Mouse (Mus musculus): Measurements from ENCODE around the gene Clic1. TPM values are rescaled to one million over a fixed set of nuclear protein-coding genes. Genes with fewer than 3 reads are reported as not detected.

The Clic1 gene
- polyA plus RNA-seq, 1 experiment, result 509 TPM

- no peaks in the 10 kb centered on the region for H3K27me3 ChIP-seq (ENCODE audit: control insufficient read depth, insufficient read depth, insufficient read length)
- peaks cover 36% of the 10 kb centered on the region for H3K79me2 ChIP-seq (ENCODE audit: control insufficient read depth, insufficient read depth)
- TF ChIP-seq CTCF (IDR thresholded peaks at IDR 0.05; ENCODE audit: control insufficient read depth, insufficient read depth, insufficient read length) (no peak), MYOD1 (IDR thresholded peaks at IDR 0.05; ENCODE audit: control insufficient read depth, insufficient read length, low read depth) (no peak), MYOG (IDR thresholded peaks at IDR 0.05; ENCODE audit: control insufficient read depth, extremely low read depth, insufficient read length) (no peak), MAX (IDR thresholded peaks at IDR 0.05) (no peak), FOSL1 (IDR thresholded peaks at IDR 0.05; ENCODE audit: insufficient read depth, low read length, poor library complexity, severe bottlenecking) (no peak), CEBPB (IDR thresholded peaks at IDR 0.05; ENCODE audit: low read depth) (no peak), USF1 (IDR thresholded peaks at IDR 0.05; ENCODE audit: low read depth) (no peak)
- no peak overlapping the region for H3ac ChIP-seq (ENCODE audit: control insufficient read depth, insufficient read length, low read depth)
- peaks cover 92% of the 10 kb centered on the region for H3K36me3 ChIP-seq (ENCODE audit: control insufficient read depth, insufficient read depth)
- peaks cover 16% of the 10 kb centered on the region for H3K79me3 ChIP-seq (ENCODE audit: low read depth)
- H3K4me3 ChIP-seq (ENCODE audit: insufficient read depth, poor library complexity, severe bottlenecking), result no peak overlapping the region
Measured at GRCm38 (mm10) chr17:35011440-35011839, 38.3 kb upstream of the Clic1 start.

- Histone ChIP-seq H3K36me3 (ENCODE audit: control insufficient read depth, insufficient read depth) (peaks cover 83% of the 10 kb centered on the region), H3ac (ENCODE audit: control insufficient read depth, insufficient read length, low read depth) (no peak overlapping the region), H3K79me2 (ENCODE audit: control insufficient read depth, insufficient read depth) (peaks cover 26% of the 10 kb centered on the region), H3K27me3 (ENCODE audit: control insufficient read depth, insufficient read depth, insufficient read length) (no peaks in the 10 kb centered on the region), H3K79me3 (ENCODE audit: low read depth) (peaks cover 9% of the 10 kb centered on the region), H3K4me3 (ENCODE audit: insufficient read depth, poor library complexity, severe bottlenecking) (no peak overlapping the region)
- TF ChIP-seq CTCF (IDR thresholded peaks at IDR 0.05; ENCODE audit: control insufficient read depth, insufficient read depth, insufficient read length) (no peak), MAX (IDR thresholded peaks at IDR 0.05) (no peak), MYOG (IDR thresholded peaks at IDR 0.05; ENCODE audit: control insufficient read depth, extremely low read depth, insufficient read length) (no peak), MYOD1 (IDR thresholded peaks at IDR 0.05; ENCODE audit: control insufficient read depth, insufficient read length, low read depth) (no peak), FOSL1 (IDR thresholded peaks at IDR 0.05; ENCODE audit: insufficient read depth, low read length, poor library complexity, severe bottlenecking) (no peak), CEBPB (IDR thresholded peaks at IDR 0.05; ENCODE audit: low read depth) (no peak), USF1 (IDR thresholded peaks at IDR 0.05; ENCODE audit: low read depth) (no peak)
Measured at GRCm38 (mm10) chr17:35012430-35012829, 37.3 kb upstream of the Clic1 start.

- Histone ChIP-seq H3K36me3 (ENCODE audit: control insufficient read depth, insufficient read depth) (peaks cover 75% of the 10 kb centered on the region), H3K79me3 (ENCODE audit: low read depth) (peaks cover 2% of the 10 kb centered on the region), H3K79me2 (ENCODE audit: control insufficient read depth, insufficient read depth) (peaks cover 18% of the 10 kb centered on the region), H3K4me3 (ENCODE audit: insufficient read depth, poor library complexity, severe bottlenecking) (no peak overlapping the region), H3ac (ENCODE audit: control insufficient read depth, insufficient read length, low read depth) (no peak overlapping the region), H3K27me3 (ENCODE audit: control insufficient read depth, insufficient read depth, insufficient read length) (no peaks in the 10 kb centered on the region)
- TF ChIP-seq USF1 (IDR thresholded peaks at IDR 0.05; ENCODE audit: low read depth), result no peak
- no peak for TF ChIP-seq MAX (IDR thresholded peaks at IDR 0.05)
- no peak for TF ChIP-seq MYOG (IDR thresholded peaks at IDR 0.05; ENCODE audit: control insufficient read depth, extremely low read depth, insufficient read length)
- no peak for TF ChIP-seq FOSL1 (IDR thresholded peaks at IDR 0.05; ENCODE audit: insufficient read depth, low read length, poor library complexity, severe bottlenecking)
- TF ChIP-seq MYOD1 (IDR thresholded peaks at IDR 0.05; ENCODE audit: control insufficient read depth, insufficient read length, low read depth), result no peak
- no peak for TF ChIP-seq CEBPB (IDR thresholded peaks at IDR 0.05; ENCODE audit: low read depth)
- TF ChIP-seq CTCF (IDR thresholded peaks at IDR 0.05; ENCODE audit: control insufficient read depth, insufficient read depth, insufficient read length), result no peak
Measured at GRCm38 (mm10) chr17:35013221-35013620, 36.5 kb upstream of the Clic1 start.

GRCm38 (mm10) chr17:35015296-35015695 is 34.5 kb upstream of the Clic1 start:
- no peak overlapping the region for H3K4me3 ChIP-seq (ENCODE audit: insufficient read depth, poor library complexity, severe bottlenecking)
- H3K36me3 ChIP-seq (ENCODE audit: control insufficient read depth, insufficient read depth), result peaks cover 54% of the 10 kb centered on the region
- H3K27me3 ChIP-seq (ENCODE audit: control insufficient read depth, insufficient read depth, insufficient read length), result no peaks in the 10 kb centered on the region
- TF ChIP-seq MYOG (IDR thresholded peaks at IDR 0.05; ENCODE audit: control insufficient read depth, extremely low read depth, insufficient read length), result no peak
- no peak for TF ChIP-seq MAX (IDR thresholded peaks at IDR 0.05)
- no peak for TF ChIP-seq CEBPB (IDR thresholded peaks at IDR 0.05; ENCODE audit: low read depth)
- TF ChIP-seq FOSL1 (IDR thresholded peaks at IDR 0.05; ENCODE audit: insufficient read depth, low read length, poor library complexity, severe bottlenecking), result no peak
- no peak for TF ChIP-seq CTCF (IDR thresholded peaks at IDR 0.05; ENCODE audit: control insufficient read depth, insufficient read depth, insufficient read length)
- no peak for TF ChIP-seq MYOD1 (IDR thresholded peaks at IDR 0.05; ENCODE audit: control insufficient read depth, insufficient read length, low read depth)
- TF ChIP-seq USF1 (IDR thresholded peaks at IDR 0.05; ENCODE audit: low read depth), result no peak
- H3K79me3 ChIP-seq (ENCODE audit: low read depth), result no peaks in the 10 kb centered on the region
- H3ac ChIP-seq (ENCODE audit: control insufficient read depth, insufficient read length, low read depth), result peak overlapping the region; percentile 11
- no peaks in the 10 kb centered on the region for H3K79me2 ChIP-seq (ENCODE audit: control insufficient read depth, insufficient read depth)

- no peak for TF ChIP-seq USF1 (IDR thresholded peaks at IDR 0.05; ENCODE audit: low read depth)
- TF ChIP-seq MYOG (IDR thresholded peaks at IDR 0.05; ENCODE audit: control insufficient read depth, extremely low read depth, insufficient read length), result no peak
- TF ChIP-seq FOSL1 (IDR thresholded peaks at IDR 0.05; ENCODE audit: insufficient read depth, low read length, poor library complexity, severe bottlenecking), result no peak
- TF ChIP-seq MYOD1 (IDR thresholded peaks at IDR 0.05; ENCODE audit: control insufficient read depth, insufficient read length, low read depth), result no peak
- no peak for TF ChIP-seq CTCF (IDR thresholded peaks at IDR 0.05; ENCODE audit: control insufficient read depth, insufficient read depth, insufficient read length)
- no peak for TF ChIP-seq CEBPB (IDR thresholded peaks at IDR 0.05; ENCODE audit: low read depth)
- no peak for TF ChIP-seq MAX (IDR thresholded peaks at IDR 0.05)
- no peak within 1 kb of the TSS for H3K4me3 ChIP-seq (ENCODE audit: insufficient read depth, poor library complexity, severe bottlenecking)
Measured at GRCm38 (mm10) chr17:35016376-35016775, 33.4 kb upstream of the Clic1 start, which contains the start of gene Vwa7. Gene Vwa7, plus strand, starts transcription at chr17:35016579.

More at GRCm38 (mm10) chr17:35016376-35016775, 33.4 kb upstream of the Clic1 start, which contains the start of gene Vwa7:
- Histone ChIP-seq H3ac (ENCODE audit: control insufficient read depth, insufficient read length, low read depth) (peak within 1 kb of the TSS; percentile 11), H3K79me3 (ENCODE audit: low read depth) (no peaks in the 10 kb centered on the region), H3K27me3 (ENCODE audit: control insufficient read depth, insufficient read depth, insufficient read length) (no peaks in the 10 kb centered on the region), H3K36me3 (ENCODE audit: control insufficient read depth, insufficient read depth) (peaks cover 43% of the 10 kb centered on the region), H3K79me2 (ENCODE audit: control insufficient read depth, insufficient read depth) (no peaks in the 10 kb centered on the region)

All from C2C12 (cell line).